Mouse (Mus musculus): ENCODE results near the gene Mylk2.

DNA sequence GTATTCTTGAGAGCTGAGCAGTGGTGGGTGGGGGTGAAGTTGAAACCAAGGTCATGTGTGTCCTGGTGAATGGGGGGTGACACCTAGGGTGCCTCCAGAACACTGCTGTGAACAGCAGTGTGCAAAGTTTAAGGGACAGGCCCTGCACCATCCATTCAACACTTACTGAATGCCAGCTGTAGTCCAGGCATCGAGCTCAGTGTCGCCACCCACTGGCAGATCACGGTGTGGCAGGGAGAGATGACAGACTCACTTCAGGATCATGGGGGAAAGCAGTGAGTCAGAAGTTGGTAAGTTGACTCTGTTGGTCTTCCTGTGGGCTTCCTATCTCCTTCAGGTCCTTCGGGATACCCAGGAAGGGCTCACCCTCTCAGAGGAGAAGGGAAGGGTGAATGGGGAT is 28.7 kb downstream of the Mylk2 start:
- TF ChIP-seq POLR2A (IDR thresholded peaks at IDR 0.05; ENCODE audit: borderline replicate concordance, control insufficient read depth, low read depth, low read length), result no peak
- TF ChIP-seq CTCF (IDR thresholded peaks at IDR 0.05; ENCODE audit: control insufficient read depth, insufficient read depth, low read length), result peak; percentile 95
